Mouse (Mus musculus): ENCODE data around the gene Ctdsp2.

- TF ChIP-seq CTCF (IDR thresholded peaks at IDR 0.05; ENCODE audit: low read depth) (no peak), EP300 (IDR thresholded peaks at IDR 0.05; ENCODE audit: low read depth) (no peak)
Observed at GRCm38 (mm10) chr10:126934561-126934960, 44.0 kb upstream of the Ctdsp2 start.
